In the genomic region with DNA sequence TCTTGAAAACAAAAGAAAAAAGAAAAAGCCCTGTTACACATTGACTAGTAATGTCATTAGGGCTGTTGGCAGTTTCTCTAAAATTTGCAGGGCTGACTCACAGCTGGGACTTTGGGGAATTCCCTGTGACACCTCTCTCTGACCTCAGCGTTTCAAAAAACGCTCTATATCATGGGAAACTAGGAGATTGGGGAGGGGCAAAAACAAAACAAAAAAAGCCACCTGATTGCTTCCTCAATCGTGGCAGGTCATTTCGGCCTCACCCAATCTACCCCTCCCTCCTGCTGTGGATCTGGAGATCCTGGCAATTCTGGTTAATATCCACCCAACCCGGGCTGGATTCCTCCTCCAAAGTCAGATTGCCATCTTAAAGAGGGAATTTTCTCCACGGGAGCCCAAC, we compare ENCODE assay signal across 17 mouse cellular contexts. TPM values are rescaled to one million over a fixed set of nuclear protein-coding genes. Genes with fewer than 3 reads are reported as not detected.
DNase-seq lines count a peak whose midpoint lies in the region; ATAC-seq and TF ChIP-seq lines count a peak whose summit lies in the region.
"Had no signal": no experiment of that assay in that cellular context is flagged by ENCODE, and none has a peak within 500 bp of the region (broad histone marks: within the 10 kb centered on the region; RNA-seq: fewer than 3 reads in every experiment).

No protein-coding gene starts in this region.

- H3K9ac ChIP-seq in liver, embryonic 12.5 days = no peak overlapping the region
- H3K9ac ChIP-seq in liver, postnatal 0 days (replicated peaks) = no peak overlapping the region
- no peak overlapping the region for H3K9ac ChIP-seq in kidney, embryonic 15.5 days
- H3K9ac ChIP-seq: embryonic facial prominence, embryonic 15.5 days; forebrain, postnatal 0 days; hindbrain, embryonic 14.5 days; liver, embryonic 15.5 days; stomach, embryonic 15.5 days had no signal

- H3K27ac ChIP-seq in liver, embryonic 12.5 days = no peak overlapping the region
- H3K27ac ChIP-seq in liver, postnatal 0 days (ENCODE audit: low read depth) = no peak overlapping the region
- H3K27ac ChIP-seq in kidney, embryonic 15.5 days = peak overlapping the region; percentile 54; the same call in 1 of the 2 replicates
- H3K27ac ChIP-seq in heart, embryonic 10.5 days = no peak overlapping the region
- H3K27ac ChIP-seq: embryonic facial prominence, embryonic 15.5 days; hindbrain, embryonic 14.5 days; limb, embryonic 10.5 days; liver, embryonic 15.5 days; stomach, embryonic 15.5 days had no signal

- H3K36me3 ChIP-seq in liver, embryonic 12.5 days = peaks cover 79% of the 10 kb centered on the region
- H3K36me3 ChIP-seq in liver, postnatal 0 days (replicated peaks; ENCODE audit: insufficient read depth, low read length) = peaks cover 40% of the 10 kb centered on the region
- H3K36me3 ChIP-seq in kidney, embryonic 15.5 days = peaks cover 74% of the 10 kb centered on the region
- peaks cover 53% of the 10 kb centered on the region for H3K36me3 ChIP-seq in heart, embryonic 10.5 days

- TF ChIP-seq CTCF in liver, postnatal 0 days (IDR thresholded peaks at IDR 0.05; ENCODE audit: low read depth) = no peak

- DNase-seq in liver, postnatal 0 days = no peak
- peak; percentile 53 for DNase-seq in adipocyte (ENCODE audit: low spot score)
- no peak for DNase-seq in cerebellum, postnatal 25 days
- DNase-seq in cerebellum, postnatal 36 days = no peak
- DNase-seq in heart, embryonic 10.5 days (ENCODE audit: low spot score) = no peak
- DNase-seq: forebrain, postnatal 0 days; lung, postnatal 4 days; thymus, postnatal 36 days had no signal

- H3K4me2 ChIP-seq in liver, embryonic 12.5 days = no peak overlapping the region
- no peak overlapping the region for H3K4me2 ChIP-seq in liver, postnatal 0 days (ENCODE audit: low read depth, low read length)
- no peak overlapping the region for H3K4me2 ChIP-seq in kidney, embryonic 15.5 days
- H3K4me2 ChIP-seq: embryonic facial prominence, embryonic 15.5 days; hindbrain, embryonic 14.5 days; liver, embryonic 15.5 days; stomach, embryonic 15.5 days had no signal

- no peak overlapping the region for H3K4me3 ChIP-seq in liver, embryonic 12.5 days
- H3K4me3 ChIP-seq in liver, postnatal 0 days (ENCODE audit: low read depth, low read length) = no peak overlapping the region
- H3K4me3 ChIP-seq in kidney, embryonic 15.5 days (replicated peaks) = no peak overlapping the region
- no peak overlapping the region for H3K4me3 ChIP-seq in heart, embryonic 10.5 days
- H3K4me3 ChIP-seq: embryonic facial prominence, embryonic 15.5 days; limb, embryonic 10.5 days; liver, embryonic 15.5 days; stomach, embryonic 15.5 days had no signal

- 0 out of 2 replicates have a peak, but pooled peaks have one; percentile 4 for ATAC-seq in liver, embryonic 12.5 days
- no peak for ATAC-seq in liver, postnatal 0 days
- ATAC-seq in kidney, embryonic 15.5 days (replicated peaks; ENCODE audit: low FRiP score) = no peak
- ATAC-seq in megakaryocyte progenitor cell, adult 5-6 weeks (replicated peaks; ENCODE audit: poor library complexity) = no peak
- ATAC-seq: forebrain, postnatal 0 days; midbrain, embryonic 16.5 days had no signal

- no peaks in the 10 kb centered on the region for H3K27me3 ChIP-seq in liver, embryonic 12.5 days (replicated peaks)
- no peaks in the 10 kb centered on the region for H3K27me3 ChIP-seq in liver, postnatal 0 days (ENCODE audit: insufficient read depth, low read length)
- H3K27me3 ChIP-seq in kidney, embryonic 15.5 days = no peaks in the 10 kb centered on the region
- no peaks in the 10 kb centered on the region for H3K27me3 ChIP-seq in heart, embryonic 10.5 days (ENCODE audit: insufficient read depth, poor library complexity, severe bottlenecking)
- H3K27me3 ChIP-seq: embryonic facial prominence, embryonic 15.5 days; liver, embryonic 15.5 days; stomach, embryonic 15.5 days had no signal

- H3K4me1 ChIP-seq in liver, embryonic 12.5 days = no peaks in the 10 kb centered on the region
- H3K4me1 ChIP-seq in liver, postnatal 0 days (ENCODE audit: insufficient read depth) = no peaks in the 10 kb centered on the region
- 0 out of 2 replicates have a peak, but pooled peaks cover 4% of the 10 kb centered on the region for H3K4me1 ChIP-seq in kidney, embryonic 15.5 days
- H3K4me1 ChIP-seq in heart, embryonic 10.5 days = peaks cover 6% of the 10 kb centered on the region; the same call in 1 of the 2 replicates
- H3K4me1 ChIP-seq: embryonic facial prominence, embryonic 15.5 days; limb, embryonic 10.5 days; liver, embryonic 15.5 days; stomach, embryonic 15.5 days had no signal

- H3K9me3 ChIP-seq in liver, embryonic 12.5 days (replicated peaks) = no peaks in the 10 kb centered on the region
- no peaks in the 10 kb centered on the region for H3K9me3 ChIP-seq in liver, postnatal 0 days (ENCODE audit: low read length)
- H3K9me3 ChIP-seq in kidney, embryonic 15.5 days (replicated peaks) = no peaks in the 10 kb centered on the region
- no peaks in the 10 kb centered on the region for H3K9me3 ChIP-seq in heart, embryonic 10.5 days
- H3K9me3 ChIP-seq: embryonic facial prominence, embryonic 15.5 days; limb, embryonic 10.5 days; liver, embryonic 15.5 days; stomach, embryonic 15.5 days had no signal

- no peak for TF ChIP-seq EP300 in liver, postnatal 0 days (IDR thresholded peaks at IDR 0.05; ENCODE audit: low read depth)

- 67% methylated on average over 6 of the region's 6 CpGs for WGBS in liver, embryonic 12.5 days (ENCODE audit: insufficient replicate concordance)
- 67% methylated on average over 6 of the region's 6 CpGs for WGBS in liver, postnatal 0 days (ENCODE audit: insufficient replicate concordance)
- 49% methylated on average over 6 of the region's 6 CpGs for WGBS in kidney, embryonic 15.5 days
- 81% methylated on average over 6 of the region's 6 CpGs for WGBS in heart, embryonic 10.5 days

RNA-seq across cellular contexts. Expression of a gene that starts 55.1 kb away (rescaled TPM):
- polyA plus RNA-seq in liver, embryonic 12.5 days (2016; fragmentation: Nextera tagmentation; extraction: Ambion mirVana) = 12.4 and 13.7 TPM in 2 replicates
- 5.4 and 6.2 TPM in 2 replicates for polyA plus RNA-seq in liver, postnatal 0 days (2015; fragmentation: Nextera tagmentation; extraction: Ambion mirVana)
- polyA plus RNA-seq in kidney, embryonic 15.5 days (2015; fragmentation: Nextera tagmentation; extraction: Ambion mirVana) = 29.8 and 29.9 TPM in 2 replicates
- 78.0 and 96.2 TPM in 2 replicates for total RNA-seq in megakaryocyte progenitor cell, adult 5-6 weeks (2015)
- total RNA-seq in megakaryocyte progenitor cell, adult 5-6 weeks (2017) = 52.7 and 84.7 TPM in 2 replicates
- polyA plus RNA-seq in heart, embryonic 10.5 days (2016; fragmentation: Nextera tagmentation; extraction: Ambion mirVana) = 23.8 and 28.7 TPM in 2 replicates

RNA-seq across cellular contexts. Expression of a gene that starts 59.3 kb away (rescaled TPM):
- polyA plus RNA-seq in liver, embryonic 12.5 days (2016; fragmentation: Nextera tagmentation; extraction: Ambion mirVana) = 3.9 and 4.1 TPM in 2 replicates
- polyA plus RNA-seq in liver, postnatal 0 days (2015; fragmentation: Nextera tagmentation; extraction: Ambion mirVana) = 2.3 and 2.8 TPM in 2 replicates
- 3.4 and 4.2 TPM in 2 replicates for polyA plus RNA-seq in kidney, embryonic 15.5 days (2015; fragmentation: Nextera tagmentation; extraction: Ambion mirVana)
- 1.2 TPM in 2 replicates for total RNA-seq in megakaryocyte progenitor cell, adult 5-6 weeks (2015)
- total RNA-seq in megakaryocyte progenitor cell, adult 5-6 weeks (2017) = 2.7 and 3.0 TPM in 2 replicates
- polyA plus RNA-seq in heart, embryonic 10.5 days (2016; fragmentation: Nextera tagmentation; extraction: Ambion mirVana) = 1.9 and 2.6 TPM in 2 replicates

RNA-seq across cellular contexts. Expression of a gene that starts 59.4 kb away (rescaled TPM):
- 99.5 and 104 TPM in 2 replicates for polyA plus RNA-seq in liver, embryonic 12.5 days (2016; fragmentation: Nextera tagmentation; extraction: Ambion mirVana)
- 68.3 and 76.4 TPM in 2 replicates for polyA plus RNA-seq in liver, postnatal 0 days (2015; fragmentation: Nextera tagmentation; extraction: Ambion mirVana)
- polyA plus RNA-seq in kidney, embryonic 15.5 days (2015; fragmentation: Nextera tagmentation; extraction: Ambion mirVana) = 120 and 123 TPM in 2 replicates
- 76.3 and 81.6 TPM in 2 replicates for total RNA-seq in megakaryocyte progenitor cell, adult 5-6 weeks (2015)
- total RNA-seq in megakaryocyte progenitor cell, adult 5-6 weeks (2017) = 161 and 187 TPM in 2 replicates
- polyA plus RNA-seq in heart, embryonic 10.5 days (2016; fragmentation: Nextera tagmentation; extraction: Ambion mirVana) = 162 and 217 TPM in 2 replicates
